Mouse (Mus musculus) CH12.LX (cell line): ENCODE results near the gene Sh2d5. TPM values are rescaled to one million over a fixed set of nuclear protein-coding genes. Genes with fewer than 3 reads are reported as not detected.

Experiments used
- DNase-seq: peaks from one replicate; pipeline ENCODE4 v3.0.0-alpha.2; 2013; ENCODE audit errors: extremely low read depth
- H3K27ac ChIP-seq: 2 replicates; pipeline ENCODE4 v1.5.1; 2012; ENCODE audit warnings: low read depth, mild to moderate bottlenecking, control low read depth, moderate library complexity; ENCODE audit not compliant: insufficient read depth
- H3K27me3 ChIP-seq: replicated peaks from 2 replicates; pipeline ENCODE3; 2012; ENCODE audit warnings: inconsistent platforms
- H3K36me3 ChIP-seq, 2 experiments: replicated peaks in 1 of 2; 2 replicates each; pipeline versions ENCODE3 to v1.6.1; 2012; ENCODE audit warnings: inconsistent platforms in 1 of 2, low read length in 1 of 2, mild to moderate bottlenecking in 1 of 2, mixed read lengths in 1 of 2, moderate library complexity in 1 of 2; ENCODE audit not compliant: control insufficient read depth in 1 of 2, insufficient read depth in 1 of 2
- H3K4me1 ChIP-seq, 2 experiments: 2 replicates each; pipeline ENCODE4 v1.6.1; 2012; ENCODE audit warnings: inconsistent platforms in 1 of 2, moderate library complexity in 1 of 2; ENCODE audit not compliant: insufficient read depth in 2 of 2, control insufficient read depth in 1 of 2
- H3K4me2 ChIP-seq: 2 replicates; pipeline ENCODE4 v1.6.1; 2012; ENCODE audit warnings: low read depth, mild to moderate bottlenecking, control low read depth; ENCODE audit not compliant: poor library complexity, insufficient read depth, severe bottlenecking
- H3K4me3 ChIP-seq, 3 experiments: fragments of 150-350 bp in 1 of 3; sonication (generic) in 1 of 3; replicated peaks in 1 of 3; 2 replicates each; pipeline versions ENCODE3 to v1.5.1; 2011 to 2012; ENCODE audit warnings: low read depth in 2 of 3, low read length in 2 of 3, mild to moderate bottlenecking in 2 of 3, moderate library complexity in 2 of 3, control low read depth in 1 of 3, improper control_type of control experiment in 1 of 3, inconsistent platforms in 1 of 3, mixed read lengths in 1 of 3; ENCODE audit not compliant: poor library complexity in 1 of 3
- H3K79me2 ChIP-seq: replicated peaks from 2 replicates; pipeline ENCODE4 v1.6.1; 2012; ENCODE audit warnings: mild to moderate bottlenecking, moderate library complexity; ENCODE audit not compliant: control insufficient read depth, poor library complexity, insufficient read depth, severe bottlenecking; ENCODE audit errors: extremely low read depth
- H3K9ac ChIP-seq: 2 replicates; pipeline ENCODE4 v1.6.1; 2012; ENCODE audit warnings: low read depth, mild to moderate bottlenecking, control low read depth, moderate library complexity; ENCODE audit not compliant: insufficient read depth
- H3K9me3 ChIP-seq: replicated peaks from 2 replicates; pipeline ENCODE3; 2012; ENCODE audit warnings: low read length, inconsistent platforms, mixed read lengths
- BHLHE40 ChIP-seq: IDR thresholded peaks from 2 replicates; pipeline ENCODE4 v1.6.1; 2011; ENCODE audit warnings: mild to moderate bottlenecking, low read depth, low read length, improper control_type of control experiment
- CTCF ChIP-seq, 2 experiments: IDR thresholded peaks in 1 of 2; conservative IDR thresholded peaks in 1 of 2; 2 replicates each; pipeline ENCODE4 v1.5.1; 2011 to 2012; ENCODE audit warnings: low read depth in 2 of 2, low read length in 2 of 2, improper control_type of control experiment in 1 of 2, inconsistent platforms in 1 of 2, mild to moderate bottlenecking in 1 of 2, moderate library complexity in 1 of 2
- ELF1 ChIP-seq: IDR thresholded peaks from 2 replicates; pipeline ENCODE4 v1.6.1; 2014; ENCODE audit warnings: low read depth, mild to moderate bottlenecking, inconsistent platforms, low read length, improper control_type of control experiment
- EP300 ChIP-seq: IDR thresholded peaks from 2 replicates; pipeline ENCODE4 v1.6.1; 2011; ENCODE audit warnings: low read length, improper control_type of control experiment
- GABPA ChIP-seq: IDR thresholded peaks from 2 replicates; pipeline ENCODE4 v1.6.1; 2012; ENCODE audit warnings: low read depth, low read length, improper control_type of control experiment, inconsistent platforms; ENCODE audit not compliant: insufficient replicate concordance
- MAZ ChIP-seq: IDR thresholded peaks from 2 replicates; pipeline ENCODE4 v1.6.1; 2012; ENCODE audit warnings: low read depth, mild to moderate bottlenecking, inconsistent platforms, low read length, improper control_type of control experiment, moderate library complexity
- NELFE ChIP-seq: IDR thresholded peaks from 2 replicates; pipeline ENCODE4 v1.6.1; 2011; ENCODE audit warnings: low read depth, low read length, improper control_type of control experiment
- NRF1 ChIP-seq: IDR thresholded peaks from 2 replicates; pipeline ENCODE4 v1.6.1; 2014; ENCODE audit warnings: low read depth, mild to moderate bottlenecking, inconsistent platforms, low read length, improper control_type of control experiment, moderate library complexity
- SMC3 ChIP-seq: IDR thresholded peaks from 2 replicates; pipeline ENCODE4 v1.6.1; 2011; ENCODE audit warnings: low read depth, low read length, improper control_type of control experiment
- TCF12 ChIP-seq: IDR thresholded peaks from 2 replicates; pipeline ENCODE4 v1.6.1; 2014; ENCODE audit warnings: low read depth, mild to moderate bottlenecking, inconsistent platforms, low read length, improper control_type of control experiment
- dilution Hi-C: fragments of 300-500 bp; cut with MboI; formaldehyde crosslinking; loops from 2 replicates; pipeline ENCODE4 v1.14.3; 2020; ENCODE audit warnings: low sequenced_read_pairs; ENCODE audit not compliant: extremely low pct_unique_long_range_greater_than_20kb, extremely low pct_ligation_motif_present
- in situ Hi-C: fragments of 300-500 bp; cut with MboI; formaldehyde crosslinking; loops from 3 replicates; pipeline ENCODE4 v1.14.3; 2019; ENCODE audit warnings: low sequenced_read_pairs, low pct_ligation_motif_present, low pct_unique_long_range_greater_than_20kb, mixed read lengths
- polyA plus RNA-seq: library from polyadenylated mRNA; unstranded; fragments of >175 nt; gene quantifications from 2 replicates; pipeline ENCODE4 v1.2.1, GENCODE M21; 2012; ENCODE audit warnings: low read depth; ENCODE audit not compliant: insufficient read length
- total RNA-seq, 2 experiments: library from RNA; depleted of rRNA; stranded (reverse); fragments of 300-350 nt in 1 of 2; fragments of >200 nt in 1 of 2; gene quantifications; 2 replicates each; pipeline ENCODE4 v1.2.3; 2012 to 2014

The Sh2d5 gene
- total and polyA plus RNA-seq, 3 experiments, result 0.24 to 0.68 (median 0.57) TPM

DNA sequence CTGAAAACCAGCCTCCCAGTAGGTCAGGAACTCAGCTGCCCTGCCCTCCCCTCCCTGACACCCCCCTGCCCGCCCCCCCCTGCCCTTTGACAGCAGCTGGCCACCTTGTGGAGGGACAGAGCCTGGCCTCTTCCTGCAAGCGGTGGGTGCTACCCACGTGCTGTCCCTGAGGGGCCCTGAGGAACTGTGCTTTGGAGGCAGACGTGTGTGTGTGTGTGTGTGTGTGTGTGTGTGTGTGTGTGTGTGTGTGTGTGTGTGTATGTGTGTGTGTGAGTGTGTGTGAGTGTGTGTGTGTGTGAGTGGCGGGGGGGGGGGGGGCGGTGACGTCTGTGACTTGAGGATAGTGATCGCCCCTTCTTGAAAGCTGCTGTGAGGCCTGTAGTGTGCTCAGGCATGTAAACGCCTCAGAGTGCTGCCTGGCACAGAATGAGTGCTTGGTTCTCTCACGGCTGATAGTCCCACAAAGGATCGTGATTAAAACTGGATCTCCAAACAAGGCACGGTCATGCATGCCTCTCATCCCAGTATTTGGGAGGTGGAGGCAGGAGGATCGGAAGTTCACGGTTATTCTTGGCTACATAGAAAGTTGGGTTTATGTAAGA is 43.8 kb downstream of the Sh2d5 start:
- no peak for TF ChIP-seq EP300
- no peak overlapping the region for H3K27ac ChIP-seq
- peaks cover 9 to 27% of the 10 kb centered on the region in 2 experiments for H3K4me1 ChIP-seq
- in situ Hi-C loops, result no loop called here
- H3K9me3 ChIP-seq, result no peaks in the 10 kb centered on the region
- dilution Hi-C loops, result no loop called here
- DNase-seq, result no peak
- H3K27me3 ChIP-seq, result peaks cover 8% of the 10 kb centered on the region
- no peaks in the 10 kb centered on the region for H3K79me2 ChIP-seq
- no peak overlapping the region for H3K4me2 ChIP-seq
- H3K4me3 ChIP-seq, result no peak overlapping the region
- no peaks in the 10 kb centered on the region for H3K36me3 ChIP-seq
- H3K9ac ChIP-seq, result no peak overlapping the region

DNA sequence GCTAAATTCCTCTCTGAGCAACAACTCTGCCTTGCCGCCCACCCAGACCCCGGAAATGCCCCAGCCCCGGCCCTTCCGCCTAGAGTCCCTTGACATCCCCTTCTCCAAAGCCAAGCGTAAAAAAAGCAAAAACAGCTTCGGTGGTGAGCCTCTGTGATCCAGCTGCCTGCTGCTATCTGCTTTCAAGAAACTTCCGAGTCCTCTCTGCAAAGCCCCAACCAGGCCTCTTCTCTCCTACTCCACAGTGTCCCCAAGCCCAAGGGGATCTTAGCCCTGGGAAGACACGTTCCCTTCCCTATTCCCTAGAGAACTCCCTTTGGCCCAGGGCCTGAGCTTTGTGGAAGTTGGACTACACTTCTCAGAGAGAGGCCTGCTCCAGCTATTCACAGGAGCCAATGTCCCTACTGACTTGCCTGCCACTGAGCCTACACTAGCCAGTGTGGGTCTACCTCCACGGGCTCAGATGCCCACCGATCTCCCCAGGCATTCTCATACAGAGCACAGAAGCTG is 51.1 kb downstream of the Sh2d5 start:
- Histone ChIP-seq H3K9me3 (peaks cover 5% of the 10 kb centered on the region), H3K9ac (no peak overlapping the region), H3K4me2 (no peak overlapping the region), H3K36me3 (peaks cover 0 to 5% of the 10 kb centered on the region in 2 experiments), H3K27me3 (peaks cover 8% of the 10 kb centered on the region), H3K4me1 (peaks cover 4 to 22% of the 10 kb centered on the region in 2 experiments), H3K4me3 (no peak overlapping the region), H3K27ac (no peak overlapping the region), H3K79me2 (peaks cover 13% of the 10 kb centered on the region)
- no peak for TF ChIP-seq EP300
- TF ChIP-seq CTCF (conservative IDR thresholded peaks at IDR 0.05 in 1 of 2, IDR thresholded peaks at IDR 0.05 in 1 of 2; ENCODE audit: low read depth in 2 of 2, low read length in 2 of 2), result no peak
- no peak for TF ChIP-seq GABPA
- TF ChIP-seq NRF1, result no peak
- TF ChIP-seq NELFE, result no peak
- no peak for TF ChIP-seq SMC3
- TF ChIP-seq TCF12, result no peak
- no peak for TF ChIP-seq BHLHE40
- no peak for TF ChIP-seq ELF1
- dilution Hi-C loops, result no loop called here
- in situ Hi-C loops, result loop anchor here (25.0 kb wide), 1 partner anchor 339 kb away; no protein-coding TSS in a partner anchor
- DNase-seq, result no peak

DNA sequence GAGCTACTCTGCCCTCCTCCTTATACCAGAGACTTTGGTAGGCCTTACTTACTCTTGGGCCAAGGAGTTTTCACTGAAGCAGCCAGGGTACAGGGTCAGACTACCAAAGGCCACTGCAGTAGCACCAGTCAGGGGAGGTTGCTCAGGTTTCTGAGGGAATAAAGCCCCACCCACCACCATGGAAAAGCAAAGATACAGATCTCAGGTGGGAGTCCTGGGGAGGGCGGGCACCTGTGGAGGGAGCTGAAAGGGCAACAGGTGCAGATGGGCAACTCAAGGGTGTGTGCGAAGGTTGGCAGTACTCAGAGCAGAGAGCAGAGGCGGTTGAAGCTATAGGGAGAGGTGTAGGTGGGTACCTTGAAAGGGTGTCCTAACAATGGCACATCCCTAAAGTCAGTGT is 52.8 kb downstream of the Sh2d5 start:
- no peak overlapping the region for H3K4me2 ChIP-seq

More for the DNA sequence above, 52.8 kb downstream of the Sh2d5 start:
- Histone ChIP-seq H3K9ac (no peak overlapping the region), H3K4me1 (peaks cover 4 to 35% of the 10 kb centered on the region in 2 experiments), H3K79me2 (peaks cover 21% of the 10 kb centered on the region), H3K27me3 (peaks cover 5% of the 10 kb centered on the region), H3K4me3 (no peak overlapping the region), H3K27ac (no peak overlapping the region), H3K36me3 (peaks cover 10 to 21% of the 10 kb centered on the region in 2 experiments), H3K9me3 (peaks cover 5% of the 10 kb centered on the region)
- in situ Hi-C loops (loop anchor here (25.0 kb wide), 1 partner anchor 341 kb away; no protein-coding TSS in a partner anchor), dilution Hi-C loops (no loop called here)
- no peak for DNase-seq
- no peak for TF ChIP-seq TCF12
- no peak for TF ChIP-seq EP300
- no peak for TF ChIP-seq CTCF (conservative IDR thresholded peaks at IDR 0.05 in 1 of 2, IDR thresholded peaks at IDR 0.05 in 1 of 2; ENCODE audit: low read depth in 2 of 2, low read length in 2 of 2)
- no peak for TF ChIP-seq MAZ
